Mouse (Mus musculus) olfactory bulb, adult 2 months (tissue): ENCODE results near the gene Heatr9. TPM values are rescaled to one million over a fixed set of nuclear protein-coding genes. Genes with fewer than 3 reads are reported as not detected.

Source experiments
- H3K27ac ChIP-seq: fragments of 200-500 bp; 2 replicates; pipeline ENCODE4 v1.5.1; 2012; ENCODE audit warnings: low read depth, low read length; ENCODE audit not compliant: insufficient read depth
- H3K4me1 ChIP-seq: fragments of 200-500 bp; 2 replicates; pipeline ENCODE4 v1.6.1; 2012; ENCODE audit warnings: low read length; ENCODE audit not compliant: control insufficient read depth, insufficient read depth
- H3K4me3 ChIP-seq: fragments of 200-500 bp; 2 replicates; pipeline ENCODE4 v1.5.1; 2012; ENCODE audit warnings: mild to moderate bottlenecking, low read depth, low read length, moderate library complexity; ENCODE audit not compliant: insufficient read depth
- CTCF ChIP-seq: fragments of 200-500 bp; IDR thresholded peaks from 2 replicates; pipeline ENCODE4 v1.5.1; 2012; ENCODE audit warnings: low read depth, mild to moderate bottlenecking, low read length, moderate library complexity; ENCODE audit not compliant: insufficient read depth
- POLR2A ChIP-seq: fragments of 200-500 bp; IDR thresholded peaks from 2 replicates; pipeline ENCODE4 v1.6.1; 2012; ENCODE audit warnings: mild to moderate bottlenecking, low read depth, low read length, moderate library complexity; ENCODE audit not compliant: insufficient read depth
- WGBS: fragments of 180-500 bp; shearing (Covaris S2); methylation state at CpG from one replicate; pipeline ENCODE4 v1.1.7; 2018; 5-methylcytosine and 5-hydroxymethylcytosine counted together
- polyA plus RNA-seq: library from polyadenylated mRNA; stranded (reverse); fragments of >200 nt; gene quantifications from 2 replicates; pipeline ENCODE4 v1.2.4, GENCODE M21; 2012; ENCODE audit warnings: low replicate concordance; ENCODE audit not compliant: missing spikeins, insufficient read depth, insufficient read length

Gene Heatr9
- polyA plus RNA-seq = not detected in 2 replicates

DNA sequence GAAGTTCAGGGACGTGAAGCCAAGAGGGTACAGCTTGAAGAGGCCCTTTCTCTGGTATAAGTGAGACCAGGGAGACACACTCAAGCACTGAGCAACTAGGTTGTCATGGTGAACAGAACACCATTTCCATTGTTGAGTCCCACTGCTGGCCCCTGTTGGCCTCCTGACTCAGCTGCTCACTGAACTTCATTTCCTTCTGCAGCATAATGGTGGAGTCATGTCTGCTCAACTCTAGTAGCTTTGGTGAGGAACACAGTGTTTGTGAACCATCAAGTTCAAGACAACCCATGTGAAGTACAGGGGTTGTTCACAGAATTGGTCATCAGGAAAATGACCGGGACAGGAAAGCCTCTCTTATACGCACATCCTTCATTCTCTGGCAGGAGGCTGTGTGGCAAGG is at the start of gene Heatr9:
Gene Heatr9, minus strand, starts transcription at position 101 of the 400 bp plus-strand sequence.
- no peaks in the 10 kb centered on the region for H3K4me1 ChIP-seq
- no peak for TF ChIP-seq POLR2A
- TF ChIP-seq CTCF = no peak
- H3K4me3 ChIP-seq = no peak within 1 kb of the TSS
- 89% methylated on average over 3 of the region's 3 CpGs for WGBS
- no peak within 1 kb of the TSS for H3K27ac ChIP-seq

DNA sequence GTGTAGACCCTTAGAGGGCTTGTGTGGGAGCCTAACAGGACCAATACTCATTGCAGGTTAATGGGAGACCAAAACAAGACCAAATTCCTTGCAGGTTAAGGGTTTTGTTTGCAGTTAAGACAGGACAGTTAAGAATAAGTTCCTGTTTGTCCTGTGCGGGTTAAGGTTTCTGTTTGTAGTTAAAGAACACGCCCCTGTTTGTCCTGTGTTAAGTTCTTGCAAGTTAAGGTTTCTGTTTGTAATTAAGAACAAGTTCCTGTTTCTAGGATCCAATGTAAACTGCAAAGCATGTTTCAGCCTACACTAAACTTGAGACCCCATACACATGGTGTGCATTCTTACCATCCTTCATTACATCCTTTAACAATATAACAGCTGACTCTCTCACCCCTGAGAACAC is 48.2 kb upstream of the Heatr9 start:
- TF ChIP-seq CTCF (no peak), POLR2A (no peak)

GRCm38 (mm10) chr11:83569249-83569648 is 47.3 kb upstream of the Heatr9 start:
- H3K4me3 ChIP-seq = no peak overlapping the region
- WGBS = 97% methylated on average over 7 of the region's 7 CpGs
- no peak overlapping the region for H3K27ac ChIP-seq
- no peaks in the 10 kb centered on the region for H3K4me1 ChIP-seq
- TF ChIP-seq POLR2A (no peak), CTCF (no peak)

More for the DNA sequence above, 48.2 kb upstream of the Heatr9 start:
- 88% methylated on average over 2 of the region's 2 CpGs for WGBS
- no peak overlapping the region for H3K4me3 ChIP-seq
- no peaks in the 10 kb centered on the region for H3K4me1 ChIP-seq
- no peak overlapping the region for H3K27ac ChIP-seq

GRCm38 (mm10) chr11:83568786-83569185 is 46.8 kb upstream of the Heatr9 start:
- H3K4me3 ChIP-seq = no peak overlapping the region
- H3K4me1 ChIP-seq = no peaks in the 10 kb centered on the region
- H3K27ac ChIP-seq = no peak overlapping the region
- WGBS = 85% methylated on average over 3 of the region's 3 CpGs
- no peak for TF ChIP-seq POLR2A
- no peak for TF ChIP-seq CTCF

DNA sequence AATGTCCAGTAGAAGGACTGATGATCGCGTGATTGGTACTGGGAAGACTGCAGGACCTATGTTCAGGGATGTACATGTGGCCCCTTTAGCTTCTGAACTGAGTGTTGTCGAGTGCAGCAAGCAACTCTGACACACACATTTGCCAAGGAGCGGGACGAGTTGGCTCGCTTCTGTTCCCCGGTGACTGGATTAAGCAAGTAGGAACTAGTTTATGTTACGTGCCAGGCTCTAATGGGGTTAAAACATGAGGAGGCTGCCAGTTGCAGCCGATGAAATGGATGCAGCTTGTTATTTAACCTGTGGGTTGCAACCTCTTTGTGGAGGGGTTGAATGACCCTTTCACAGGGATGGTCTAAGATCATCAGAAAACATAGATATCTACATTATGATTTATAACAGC is 46.1 kb upstream of the Heatr9 start:
- Histone ChIP-seq H3K4me1 (no peaks in the 10 kb centered on the region), H3K4me3 (no peak overlapping the region), H3K27ac (no peak overlapping the region)
- 86% methylated on average over 9 of the region's 9 CpGs for WGBS
- TF ChIP-seq CTCF = no peak
- TF ChIP-seq POLR2A = no peak

GRCm38 (mm10) chr11:83567311-83567710 is 45.3 kb upstream of the Heatr9 start:
- no peak overlapping the region for H3K27ac ChIP-seq
- 76% methylated on average over 7 of the region's 7 CpGs for WGBS
- H3K4me3 ChIP-seq = no peak overlapping the region
- H3K4me1 ChIP-seq = no peaks in the 10 kb centered on the region
- TF ChIP-seq CTCF = no peak
- TF ChIP-seq POLR2A = no peak

DNA sequence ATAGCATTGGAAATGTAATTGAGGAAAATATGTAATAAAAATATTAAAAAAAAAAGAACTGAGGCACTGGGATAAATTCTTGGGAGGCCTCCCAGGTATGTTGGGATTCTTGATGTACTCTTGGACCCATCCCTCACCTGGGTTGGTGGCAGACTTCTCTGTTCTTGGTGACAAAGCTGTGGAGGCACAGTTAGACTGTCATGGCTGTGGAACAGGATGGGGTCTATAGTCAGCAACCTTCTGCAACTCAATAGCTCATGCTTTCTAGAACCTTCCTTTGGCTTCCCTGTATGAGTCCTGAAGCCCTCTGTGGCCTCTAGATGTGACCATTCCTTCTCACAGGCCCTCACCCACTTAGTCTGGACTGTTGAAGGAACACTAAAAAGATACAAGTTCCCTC is 44.6 kb upstream of the Heatr9 start:
- H3K4me1 ChIP-seq = no peaks in the 10 kb centered on the region
- no peak overlapping the region for H3K4me3 ChIP-seq
- TF ChIP-seq CTCF (no peak), POLR2A (no peak)
- no peak overlapping the region for H3K27ac ChIP-seq

GRCm38 (mm10) chr11:83563754-83564153 is 41.8 kb upstream of the Heatr9 start:
- TF ChIP-seq CTCF (no peak), POLR2A (no peak)

GRCm38 (mm10) chr11:83562311-83562887 is 40.4 kb upstream of the Heatr9 start:
- H3K4me1 ChIP-seq = no peaks in the 10 kb centered on the region
- H3K4me3 ChIP-seq = no peak overlapping the region
- H3K27ac ChIP-seq = no peak overlapping the region
- TF ChIP-seq POLR2A (no peak), CTCF (no peak)
- 73% methylated on average over 6 of the region's 6 CpGs for WGBS

More at GRCm38 (mm10) chr11:83563754-83564153, 41.8 kb upstream of the Heatr9 start:
- Histone ChIP-seq H3K27ac (no peak overlapping the region), H3K4me1 (no peaks in the 10 kb centered on the region), H3K4me3 (no peak overlapping the region)
- 69% methylated on average over 2 of the region's 2 CpGs for WGBS
